Mouse (Mus musculus): ENCODE measurements at regions not wholly inside any gene's neighbourhood (a gene's known extent, or its start where the extent isn't known, plus 50 kb on each side); places are given as distances from the start of the nearest gene placed in this dataset.

GRCm38 (mm10) chr7:68686396-68687139 lies 62.5 kb downstream of the Arrdc4 start:
- no peak for DNase-seq (ENCODE audit: low spot score in 2 of 2)
- intact Hi-C loops (cut with DNase I): no loop called here

- no peak for DNase-seq (ENCODE audit: low spot score in 2 of 2)
- intact Hi-C loops (cut with DNase I): no loop called here
These were observed 66.0 kb downstream of the Arrdc4 start for GRCm38 (mm10) chr7:68682929-68683643.

GRCm38 (mm10) chr7:68682318-68682728 lies 66.7 kb downstream of the Arrdc4 start:
- intact Hi-C loops (cut with DNase I): no loop called here
- DNase-seq (ENCODE audit: low spot score in 2 of 2): no peak

GRCm38 (mm10) chr7:68679770-68680169 lies 69.3 kb downstream of the Arrdc4 start:
- no peak for DNase-seq (ENCODE audit: low spot score in 2 of 2)
- intact Hi-C loops (cut with DNase I): no loop called here

GRCm38 (mm10) chr7:68667790-68668732 lies 81.0 kb downstream of the Arrdc4 start:
- intact Hi-C loops (cut with DNase I): no loop called here
- no peak for DNase-seq (ENCODE audit: low spot score in 2 of 2)

- no peak for DNase-seq (ENCODE audit: low spot score in 2 of 2)
- intact Hi-C loops (cut with DNase I): no loop called here
These were observed 81.8 kb downstream of the Arrdc4 start for GRCm38 (mm10) chr7:68667215-68667614.

GRCm38 (mm10) chr7:68656354-68656753 lies 92.7 kb downstream of the Arrdc4 start:
- DNase-seq (ENCODE audit: low spot score in 2 of 2): no peak
- intact Hi-C loops (cut with DNase I): no loop called here

GRCm38 (mm10) chr7:68653534-68653933 lies 95.5 kb downstream of the Arrdc4 start:
- no peak for DNase-seq (ENCODE audit: low spot score in 2 of 2)
- intact Hi-C loops (cut with DNase I): no loop called here

- intact Hi-C loops (cut with DNase I): loop anchor here (2.0 kb wide), 2 partner anchors 171 to 179 kb away; no protein-coding TSS in a partner anchor
- no peak for DNase-seq (ENCODE audit: low spot score in 2 of 2)
These were observed 97.6 kb downstream of the Arrdc4 start for GRCm38 (mm10) chr7:68651418-68651817.

- no peak for DNase-seq (ENCODE audit: low spot score in 2 of 2)
- intact Hi-C loops (cut with DNase I): no loop called here
These were observed 111.4 kb downstream of the Arrdc4 start for GRCm38 (mm10) chr7:68637556-68638215.

GRCm38 (mm10) chr7:68621080-68621479 lies 128.0 kb downstream of the Arrdc4 start:
- no peak for DNase-seq (ENCODE audit: low spot score in 2 of 2)
- intact Hi-C loops (cut with DNase I): no loop called here

GRCm38 (mm10) chr7:68610499-68610898 lies 138.5 kb downstream of the Arrdc4 start:
- no peak for DNase-seq (ENCODE audit: low spot score in 2 of 2)
- intact Hi-C loops (cut with DNase I): no loop called here

- intact Hi-C loops (cut with DNase I): no loop called here
- no peak for DNase-seq (ENCODE audit: low spot score in 2 of 2)
These were observed 141.9 kb downstream of the Arrdc4 start for GRCm38 (mm10) chr7:68607170-68607569.

GRCm38 (mm10) chr7:68606278-68606677 lies 142.8 kb downstream of the Arrdc4 start:
- no peak for DNase-seq (ENCODE audit: low spot score in 2 of 2)
- intact Hi-C loops (cut with DNase I): no loop called here

- intact Hi-C loops (cut with DNase I): no loop called here
- DNase-seq (ENCODE audit: low spot score in 2 of 2): no peak
These were observed 145.3 kb downstream of the Arrdc4 start for GRCm38 (mm10) chr7:68603711-68604110.

- intact Hi-C loops (cut with DNase I): no loop called here
These were observed 147.0 kb downstream of the Arrdc4 start for GRCm38 (mm10) chr7:68602003-68602402.

GRCm38 (mm10) chr7:68594017-68594386 lies 155.0 kb downstream of the Arrdc4 start:
- DNase-seq (ENCODE audit: low spot score in 2 of 2): no peak
- intact Hi-C loops (cut with DNase I): no loop called here

More at GRCm38 (mm10) chr7:68602003-68602402, 147.0 kb downstream of the Arrdc4 start:
- DNase-seq (ENCODE audit: low spot score in 2 of 2): no peak

GRCm38 (mm10) chr7:68593344-68594016 lies 155.6 kb downstream of the Arrdc4 start:
- intact Hi-C loops (cut with DNase I): no loop called here
- DNase-seq (ENCODE audit: low spot score in 2 of 2): no peak

All from left cerebral cortex, postnatal 36 days (tissue).